Mouse (Mus musculus) layer of hippocampus, adult 2 months (tissue): ENCODE data around the gene Med11. TPM values are rescaled to one million over a fixed set of nuclear protein-coding genes. Genes with fewer than 3 reads are reported as not detected.

Experiments
- DNase-seq, 2 experiments: peaks; one replicate each; pipeline ENCODE4 v3.0.0; 2022; ENCODE audit warnings: low spot score in 2 of 2
- H3K27ac ChIP-seq: fragments of 200-600 bp; 2 replicates; pipeline ENCODE4 v1.8.1; 2022
- H3K4me3 ChIP-seq: fragments of 200-600 bp; 2 replicates; pipeline ENCODE4 v1.8.1; 2022; ENCODE audit warnings: mild to moderate bottlenecking
- CTCF ChIP-seq: fragments of 200-600 bp; conservative IDR thresholded peaks from 2 replicates; pipeline ENCODE4 v1.8.1; 2022; ENCODE audit warnings: antibody characterized with exemption, mild to moderate bottlenecking, moderate library complexity
- microRNA-seq, 2 experiments: library from miRNA; unstranded; fragments of <30 nt; microRNA quantifications; one replicate each; pipeline ENCODE4 v1.2.0; 2021
- total RNA-seq, 2 experiments: library from RNA; stranded (reverse); gene quantifications; 2 replicates each; pipeline ENCODE4 v1.2.3; 2021

Gene Med11
- total RNA-seq, 2 experiments from 2014 or later = 13.5 to 15.6 TPM

- TF ChIP-seq CTCF = no peak
- no peak overlapping the region for H3K4me3 ChIP-seq
- no peak for DNase-seq
- peak overlapping the region; percentile 32; the same call in 1 of the 2 replicates for H3K27ac ChIP-seq
Observed at GRCm38 (mm10) chr11:70489684-70490083, 38.0 kb downstream of the Med11 start.

DNA sequence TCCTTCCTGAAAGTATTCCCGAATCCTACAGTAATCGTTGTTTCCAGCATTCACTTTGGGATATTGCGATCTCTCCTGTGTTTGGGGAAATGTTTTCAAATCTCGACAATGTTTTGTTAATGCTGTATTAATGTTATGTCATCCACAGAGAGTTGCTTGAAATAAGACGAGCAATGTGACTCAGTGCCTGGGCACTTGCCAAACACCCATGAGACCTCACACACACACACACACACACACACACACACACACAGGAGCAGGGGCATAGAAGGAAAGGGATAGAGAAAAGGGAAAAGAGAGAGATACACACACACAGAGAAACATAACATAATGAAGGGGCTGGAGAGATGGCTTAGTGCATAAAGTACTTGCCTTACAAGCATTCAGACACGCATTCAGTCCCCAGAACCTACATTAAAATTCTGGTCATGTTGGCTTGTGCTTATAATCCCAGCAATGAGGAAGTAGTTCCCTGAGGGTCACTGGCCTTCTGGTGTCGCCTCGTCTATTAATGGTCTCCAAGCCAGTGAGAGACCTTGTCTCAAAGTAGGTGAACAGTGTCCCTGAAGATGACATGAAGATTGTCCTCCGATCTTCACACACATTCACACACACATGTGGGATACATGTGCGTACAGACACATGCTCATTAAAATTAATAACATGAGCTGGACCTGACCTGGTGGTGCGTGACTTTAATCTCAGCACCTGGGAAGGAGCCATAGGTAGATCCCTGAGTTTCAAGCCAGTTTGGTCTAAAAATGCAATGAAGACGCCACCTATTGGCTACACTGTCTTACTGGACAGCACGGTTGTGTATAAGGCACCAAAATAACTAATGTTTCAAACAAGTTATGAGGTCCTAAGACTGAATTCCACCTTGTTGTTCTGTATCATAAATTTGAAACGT, 48.1 kb downstream of the Med11 start:
- Histone ChIP-seq H3K27ac (no peak overlapping the region), H3K4me3 (no peak overlapping the region)
- DNase-seq = no peak
- peak; percentile 73 for TF ChIP-seq CTCF

- no peak overlapping the region for H3K4me3 ChIP-seq
- no peak for TF ChIP-seq CTCF
- H3K27ac ChIP-seq = no peak overlapping the region
- no peak for DNase-seq
Observed at GRCm38 (mm10) chr11:70500476-70500812, 48.7 kb downstream of the Med11 start.

- H3K27ac ChIP-seq = no peak overlapping the region
- H3K4me3 ChIP-seq = no peak overlapping the region
- DNase-seq = no peak
- TF ChIP-seq CTCF = no peak
Observed at GRCm38 (mm10) chr11:70502018-70502417, 50.3 kb downstream of the Med11 start.

Small RNA genes within 50 kb of the gene (microRNA-seq; reads per million reads assigned to microRNA genes)
- 2.2 to 2.9 reads per million in 2 experiments for gene Mir7115

Other genes with a start within 250 kb of the Med11 start
- 10 to 100 TPM; 35.2 to 47.0 TPM for gene Slc16a11, start 239.2 kb upstream of the Med11 start, total RNA-seq
- gene Slc16a13, start 230.9 kb upstream of the Med11 start, total RNA-seq = 10 to 100 TPM in 1 of 2 experiments, 1 to 10 TPM in 1; 7.9 to 11.0 TPM
- 1 to 10 TPM in 1 of 2 experiments, under 1 TPM in 1; 0.83 to 1.4 TPM for gene Bcl6b, start 222.1 kb upstream of the Med11 start, total RNA-seq
- gene 0610010K14Rik, start 214.0 kb upstream of the Med11 start, total RNA-seq = 10 to 100 TPM; 43.8 to 48.7 TPM
- 1 to 10 TPM; 3.9 to 4.3 TPM for gene Gm21988, start 212.1 kb upstream of the Med11 start, total RNA-seq
- 100 to 1,000 TPM; 272 to 278 TPM for gene Rnasek, start 212.1 kb upstream of the Med11 start, total RNA-seq
- gene Alox12, start 196.6 kb upstream of the Med11 start, total RNA-seq = under 1 TPM; 0.13 to 0.27 TPM
- gene Alox12e, start 129.3 kb upstream of the Med11 start, total RNA-seq = not detected
- under 1 TPM in 1 of 2 experiments, not detected in 1; 0.26 TPM for gene Alox15, start 99.9 kb upstream of the Med11 start, total RNA-seq
- gene Pelp1, start 41.9 kb upstream of the Med11 start, total RNA-seq = 10 to 100 TPM; 33.2 to 40.1 TPM
- gene Arrb2, start 19.3 kb upstream of the Med11 start, total RNA-seq = 10 to 100 TPM; 99.9 TPM
- gene Zmynd15, start 7.5 kb downstream of the Med11 start, total RNA-seq = under 1 TPM; 0.12 to 0.72 TPM
- 1 to 10 TPM in 1 of 2 experiments, under 1 TPM in 1; 0.96 to 1.1 TPM for gene Cxcl16, start 8.1 kb downstream of the Med11 start, total RNA-seq
- not detected for gene Tm4sf5, start 53.3 kb downstream of the Med11 start, total RNA-seq
- not detected for gene Vmo1, start 62.7 kb downstream of the Med11 start, total RNA-seq
- gene Gltpd2, start 67.3 kb downstream of the Med11 start, total RNA-seq = not detected
- gene Psmb6, start 73.4 kb downstream of the Med11 start, total RNA-seq = 100 to 1,000 TPM; 178 to 188 TPM
- gene Gm40193, start 81.0 kb downstream of the Med11 start, total RNA-seq = not detected
- 10 to 100 TPM; 17.7 to 19.2 TPM for gene Pld2, start 88.1 kb downstream of the Med11 start, total RNA-seq
- gene Mink1, start 111.0 kb downstream of the Med11 start, total RNA-seq = 100 to 1,000 TPM; 505 to 510 TPM
- under 1 TPM; 0.47 to 0.72 TPM for gene 4930544D05Rik, start 163.9 kb downstream of the Med11 start, total RNA-seq
- not detected for gene Chrne, start 167.3 kb downstream of the Med11 start, total RNA-seq
- not detected for gene Gp1ba, start 187.2 kb downstream of the Med11 start, total RNA-seq
- 10 to 100 TPM; 88.8 to 99.4 TPM for gene Rnf167, start 195.3 kb downstream of the Med11 start, total RNA-seq
- 100 to 1,000 TPM; 115 to 123 TPM for gene Slc25a11, start 195.6 kb downstream of the Med11 start, total RNA-seq
- gene Pfn1, start 202.7 kb downstream of the Med11 start, total RNA-seq = 100 to 1,000 TPM; 333 to 349 TPM
- gene Eno3, start 205.3 kb downstream of the Med11 start, total RNA-seq = 1 to 10 TPM; 6.6 to 7.9 TPM
- 10 to 100 TPM; 50.8 to 54.7 TPM for gene Spag7, start 217.5 kb downstream of the Med11 start, total RNA-seq
- gene Camta2, start 236.2 kb downstream of the Med11 start, total RNA-seq = 100 to 1,000 TPM; 387 to 403 TPM
- 1 to 10 TPM; 2.9 to 5.0 TPM for gene Inca1, start 248.2 kb downstream of the Med11 start, total RNA-seq
- gene Kif1c, start 248.6 kb downstream of the Med11 start, total RNA-seq = 10 to 100 TPM; 76.5 to 89.8 TPM